Mouse (Mus musculus): ENCODE measurements around the gene Bicc1.
A peak's percentile ranks its signal among the peaks of the same experiment; 100 is the strongest.

Gene Bicc1

GRCm38 (mm10) chr10:71158940-71159675 lies 392 bp downstream of the Bicc1 start:
- no peak for DNase-seq (ENCODE audit: low read depth)

DNA sequence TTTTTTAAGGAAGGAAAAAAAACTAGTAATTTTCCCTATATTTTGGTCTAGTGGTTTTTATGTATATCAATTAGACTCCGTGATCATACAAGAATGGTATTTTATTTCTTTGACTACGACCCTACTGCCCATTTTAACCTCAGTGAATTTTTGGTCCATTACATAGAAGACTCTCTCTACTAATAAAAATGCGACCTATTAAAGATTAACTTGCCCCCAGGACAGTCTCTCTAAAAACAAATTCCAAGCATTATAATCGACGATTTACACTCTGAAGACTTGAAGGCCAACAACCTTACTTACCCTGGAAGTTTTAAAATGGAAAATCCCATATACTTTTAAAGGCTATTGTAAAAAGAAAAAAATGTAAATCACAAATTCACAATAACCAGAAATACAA lies 2.9 kb downstream of the Bicc1 start:
- no peak for DNase-seq (ENCODE audit: low read depth)

DNA sequence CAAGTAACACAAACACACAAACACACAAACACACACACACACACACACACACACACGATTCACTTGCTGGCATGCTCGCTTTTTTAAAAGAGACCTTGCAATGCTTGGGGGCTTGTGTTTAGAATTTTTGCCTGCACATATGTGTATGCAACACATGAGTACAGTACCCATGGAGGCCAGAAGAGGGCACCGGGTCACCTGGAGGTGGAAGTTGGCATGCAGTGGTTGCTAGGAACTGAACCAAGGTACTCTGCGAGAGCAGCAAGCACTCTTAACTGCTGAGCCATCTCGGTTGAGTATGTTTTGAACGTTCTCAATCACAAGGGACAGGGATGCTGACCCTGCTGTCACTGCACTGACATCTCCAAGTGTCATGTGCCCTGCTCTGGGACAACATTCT lies 5.9 kb downstream of the Bicc1 start:
- DNase-seq (ENCODE audit: low read depth): no peak

DNA sequence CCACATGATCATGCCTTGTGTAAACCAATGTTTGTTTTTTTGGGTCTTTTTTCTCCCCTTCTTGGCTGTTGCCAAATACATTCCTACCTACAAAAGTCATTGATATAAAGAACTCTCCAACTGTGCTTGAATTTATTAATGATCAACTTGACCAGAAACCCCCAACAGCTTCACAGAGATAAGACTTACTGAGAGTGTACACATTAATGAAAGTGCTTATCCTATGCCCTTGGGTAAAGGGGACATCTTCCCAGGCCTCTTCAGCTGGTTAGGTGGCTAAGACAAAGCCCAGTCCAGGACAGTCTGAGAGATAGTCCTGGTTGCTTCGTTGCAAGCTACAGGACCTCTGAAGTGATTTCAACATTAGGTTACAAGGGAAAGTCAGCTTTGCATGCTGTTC lies 6.4 kb downstream of the Bicc1 start:
- no peak for DNase-seq (ENCODE audit: low read depth)

DNA sequence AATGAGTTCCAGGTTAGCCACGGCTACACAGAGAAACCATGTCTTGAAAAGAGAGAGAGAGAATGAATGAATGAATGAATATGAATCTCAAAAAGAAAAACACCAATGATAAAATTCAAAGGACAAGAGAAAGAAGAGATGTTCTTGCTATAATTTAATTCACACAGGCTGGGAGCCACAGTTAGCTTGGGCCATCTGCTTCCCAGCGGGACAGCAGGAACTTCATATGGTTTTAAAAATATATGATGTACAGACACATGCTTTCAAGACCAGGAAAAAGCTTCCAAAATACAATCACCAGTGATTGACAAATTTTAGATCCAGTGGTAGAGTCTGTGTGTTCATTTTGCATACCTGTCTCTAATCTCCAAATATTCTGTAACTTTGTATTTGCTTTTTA lies 9.0 kb downstream of the Bicc1 start:
- no peak for DNase-seq (ENCODE audit: low read depth)

DNA sequence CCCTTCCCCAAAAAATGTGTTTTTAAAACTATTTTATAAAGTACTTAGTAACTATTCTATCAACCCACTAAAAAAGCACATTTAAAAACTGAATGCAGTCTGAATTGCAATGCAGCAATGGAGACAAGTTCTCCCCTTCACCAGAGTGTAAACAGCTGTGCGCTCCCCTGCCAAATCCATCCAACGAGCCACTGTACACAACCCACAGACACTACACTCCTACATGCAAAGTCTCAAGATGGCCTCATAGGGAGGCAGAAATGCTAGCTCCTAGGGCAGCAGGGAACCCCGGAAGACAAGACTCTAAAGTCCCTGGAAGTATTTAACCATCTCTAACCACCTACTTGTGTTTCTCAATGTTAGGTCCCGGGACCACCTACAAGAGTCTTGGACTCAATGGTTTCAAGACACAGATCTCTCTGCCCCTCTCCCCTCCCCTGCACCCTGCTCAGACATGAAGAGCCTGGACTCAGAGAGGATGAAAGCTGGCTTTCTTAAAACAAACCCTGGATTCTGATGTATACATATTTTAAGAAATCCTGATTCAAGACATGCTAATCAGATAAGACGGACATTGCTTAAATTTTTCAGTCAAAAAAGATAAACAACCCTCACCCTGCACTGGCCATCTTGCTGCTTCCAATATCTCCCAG lies 10.4 kb downstream of the Bicc1 start:
- no peak for DNase-seq (ENCODE audit: low read depth)

- DNase-seq (ENCODE audit: low read depth): no peak
These were observed 11.3 kb downstream of the Bicc1 start for GRCm38 (mm10) chr10:71148226-71148625.

DNA sequence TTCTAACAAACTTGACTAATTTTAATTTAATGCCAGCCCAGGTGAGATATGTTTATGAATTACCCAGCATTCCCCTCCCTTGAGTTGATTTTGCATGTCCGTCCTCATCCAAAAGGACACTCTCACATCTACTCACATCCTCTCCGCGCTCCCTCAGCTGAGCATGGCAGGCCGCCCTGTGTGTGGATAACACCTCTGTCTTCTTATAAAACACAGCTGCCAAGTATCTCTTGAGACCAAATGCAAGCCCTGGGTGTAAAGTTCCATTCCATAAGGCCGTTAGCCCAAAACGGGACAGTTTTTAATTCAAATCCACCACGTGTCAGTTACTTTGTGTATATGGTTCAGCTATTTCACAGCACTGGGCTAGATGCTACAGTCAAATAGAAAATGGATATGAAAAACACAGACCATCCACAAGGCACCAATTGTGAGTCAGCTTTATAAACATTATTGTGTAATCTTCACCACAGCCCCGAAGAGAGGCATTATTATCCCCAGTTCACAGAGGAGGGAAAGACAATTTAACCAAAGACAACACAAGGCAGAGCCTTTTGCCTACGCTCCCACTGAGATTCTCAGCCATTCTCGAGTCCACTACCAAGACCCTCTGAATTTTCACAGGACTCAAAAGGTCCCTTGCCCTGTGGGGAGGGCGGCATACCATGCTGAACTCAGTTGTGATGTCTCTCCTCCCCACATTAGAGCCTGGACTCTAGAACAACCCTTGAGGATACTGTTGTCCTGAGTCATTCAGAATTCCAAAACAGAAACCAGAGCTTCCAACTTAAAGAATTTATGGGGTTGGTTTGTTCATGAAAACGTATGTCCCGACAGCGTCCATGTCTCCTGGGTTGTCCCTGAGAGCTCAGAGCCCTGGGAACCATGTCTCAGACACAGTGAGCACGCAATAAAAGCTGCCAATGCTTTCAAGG lies 12.6 kb downstream of the Bicc1 start:
- peak; percentile 58 for DNase-seq (ENCODE audit: low read depth)

- DNase-seq (ENCODE audit: low read depth): no peak
These were observed 13.7 kb downstream of the Bicc1 start for GRCm38 (mm10) chr10:71145801-71146200.

DNA sequence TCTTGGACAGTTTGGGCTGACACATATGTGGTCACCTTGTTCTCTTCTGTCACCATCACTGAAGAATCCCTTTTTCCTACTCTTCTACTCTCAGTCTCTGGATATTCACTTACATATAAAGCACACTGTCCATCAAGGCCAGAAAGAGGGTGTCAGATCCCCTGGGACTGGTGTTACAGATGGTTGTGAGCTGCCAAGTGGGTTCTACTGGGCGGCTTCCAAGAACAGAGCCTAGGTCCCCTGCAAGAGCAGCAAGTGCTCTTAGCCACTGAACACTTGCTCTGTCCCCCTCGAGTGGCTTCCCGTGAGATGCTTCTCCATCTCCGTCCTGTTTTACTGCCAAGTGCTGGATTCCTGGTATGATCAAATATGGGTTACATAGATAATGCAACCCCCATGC lies 15.3 kb downstream of the Bicc1 start:
- DNase-seq (ENCODE audit: low read depth): no peak

GRCm38 (mm10) chr10:71142568-71142967 lies 16.9 kb downstream of the Bicc1 start:
- DNase-seq (ENCODE audit: low read depth): no peak

GRCm38 (mm10) chr10:71140281-71140845 lies 19.1 kb downstream of the Bicc1 start:
- no peak for DNase-seq (ENCODE audit: low read depth)

- DNase-seq (ENCODE audit: low read depth): no peak
These were observed 20.7 kb downstream of the Bicc1 start for GRCm38 (mm10) chr10:71138852-71139197.

DNA sequence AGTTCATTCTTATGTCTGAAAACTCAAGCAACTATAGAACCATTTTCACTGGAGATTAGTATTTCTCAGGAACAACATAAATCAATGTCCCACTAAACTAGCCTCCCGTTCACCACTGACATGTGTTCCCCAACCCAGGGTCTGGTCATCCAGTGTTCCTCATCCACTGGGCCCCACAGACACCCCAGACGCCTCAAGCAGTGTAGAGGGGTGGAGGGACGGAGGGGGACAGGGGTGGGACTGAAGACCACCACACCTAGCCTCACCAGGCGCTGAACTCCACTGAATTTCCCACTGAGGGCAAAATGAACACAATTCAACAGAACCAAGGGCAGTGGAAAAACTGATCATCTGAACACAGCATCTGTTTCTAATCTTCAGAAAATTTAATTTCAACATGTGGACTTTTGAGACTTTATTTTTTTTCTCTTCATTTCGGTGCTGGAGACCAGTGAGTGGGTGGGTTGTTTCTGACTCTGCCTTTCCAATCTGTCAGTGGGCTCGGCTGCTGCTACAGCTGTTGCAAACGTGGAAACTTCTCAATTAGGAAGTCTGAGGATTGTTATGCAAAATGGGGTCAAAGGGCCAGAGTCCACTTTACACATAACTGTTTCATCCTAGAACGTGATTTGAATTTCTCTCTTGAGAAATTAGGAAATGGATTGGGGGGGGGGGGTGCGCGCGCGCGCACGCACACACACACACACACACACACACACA lies 21.2 kb downstream of the Bicc1 start:
- no peak for DNase-seq (ENCODE audit: low read depth)

- DNase-seq (ENCODE audit: low read depth): no peak
These were observed 21.9 kb downstream of the Bicc1 start for GRCm38 (mm10) chr10:71137606-71138005.

GRCm38 (mm10) chr10:71131333-71131732 lies 28.2 kb downstream of the Bicc1 start:
- no peak for DNase-seq (ENCODE audit: low read depth)

DNA sequence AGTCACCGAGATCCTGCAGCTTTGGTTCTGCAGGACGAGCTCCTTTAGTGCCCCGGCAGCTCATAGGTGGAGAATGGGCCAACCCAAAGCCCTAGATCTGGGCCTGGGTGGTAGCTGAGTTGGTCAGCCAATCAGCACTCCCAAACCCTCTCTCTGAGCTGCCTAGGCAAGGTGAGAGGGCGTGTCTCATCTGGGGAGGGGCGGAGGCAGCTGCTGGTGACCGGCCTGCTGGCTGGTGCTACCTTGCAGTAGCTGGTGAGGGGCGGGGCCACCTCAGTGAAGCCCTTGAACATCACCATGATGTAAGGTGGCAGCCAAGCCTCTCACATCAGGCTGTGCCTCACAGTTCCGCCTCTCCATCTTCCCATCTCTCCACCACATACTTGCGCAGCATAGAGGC lies 29.2 kb downstream of the Bicc1 start:
- DNase-seq (ENCODE audit: low read depth): no peak

DNA sequence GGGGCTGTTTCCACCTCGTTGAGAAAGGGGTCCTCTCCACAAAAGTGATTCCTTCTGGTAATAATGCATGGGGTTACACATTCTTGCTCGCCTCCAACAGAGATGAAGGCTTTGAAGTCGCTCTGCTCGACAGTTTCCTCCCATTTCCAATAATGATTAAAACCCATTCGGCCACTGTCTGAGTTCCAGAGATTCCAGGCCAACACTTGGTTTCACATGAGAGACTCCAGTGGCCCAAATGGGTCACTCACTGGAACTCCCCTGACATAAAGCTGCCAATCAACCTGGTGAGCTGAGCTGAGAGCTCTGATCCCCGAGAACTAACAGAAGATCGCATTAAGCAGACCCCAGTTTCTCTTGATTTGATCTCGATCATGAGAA lies 31.6 kb downstream of the Bicc1 start:
- DNase-seq (ENCODE audit: low read depth): no peak

GRCm38 (mm10) chr10:71127278-71127950 lies 32.1 kb downstream of the Bicc1 start:
- no peak for DNase-seq (ENCODE audit: low read depth)

DNA sequence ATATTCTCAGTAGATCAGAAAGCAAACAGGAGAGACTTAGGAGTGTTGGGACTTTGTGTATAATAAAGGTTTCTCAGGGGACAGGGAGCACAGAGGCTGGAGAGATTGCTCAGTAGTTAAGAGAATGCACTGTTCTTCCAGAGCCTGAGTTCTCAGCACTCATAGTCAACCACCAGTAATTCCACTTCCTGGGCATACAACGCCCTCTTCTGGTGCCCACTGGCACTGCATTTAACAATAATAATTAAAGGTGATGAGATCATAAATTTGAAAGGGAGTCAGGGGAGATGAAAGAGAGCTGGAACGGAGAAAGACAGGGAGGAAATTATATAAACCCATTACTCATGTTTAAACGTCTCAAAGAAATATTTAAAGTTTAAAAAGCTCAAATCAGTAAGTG lies 35.5 kb downstream of the Bicc1 start:
- no peak for DNase-seq (ENCODE audit: low read depth)

GRCm38 (mm10) chr10:71123395-71123794 lies 36.1 kb downstream of the Bicc1 start:
- DNase-seq (ENCODE audit: low read depth): no peak
